Mouse (Mus musculus): ENCODE results near the gene P2rx1.

- TF ChIP-seq POLR2A (IDR thresholded peaks at IDR 0.05; ENCODE audit: low read depth, low read length) = no peak
- TF ChIP-seq CTCF (IDR thresholded peaks at IDR 0.05; ENCODE audit: borderline replicate concordance, insufficient read depth, low read length) = no peak
Measured at GRCm38 (mm10) chr11:73016103-73016420, 17.2 kb downstream of the P2rx1 start.
